Mouse (Mus musculus) retina, postnatal 1 day (tissue): ENCODE measurements around the gene Gm3696.
"Not testable (repeated sequence)": the region's sequence is repeated elsewhere in the genome, so short reads cannot be mapped to it uniquely, and the experiment has no call there.

ENCODE experiments used
- DNase-seq: peaks from one replicate; pipeline ENCODE4 v3.0.0-alpha.2; 2012

The Gm3696 gene

DNA sequence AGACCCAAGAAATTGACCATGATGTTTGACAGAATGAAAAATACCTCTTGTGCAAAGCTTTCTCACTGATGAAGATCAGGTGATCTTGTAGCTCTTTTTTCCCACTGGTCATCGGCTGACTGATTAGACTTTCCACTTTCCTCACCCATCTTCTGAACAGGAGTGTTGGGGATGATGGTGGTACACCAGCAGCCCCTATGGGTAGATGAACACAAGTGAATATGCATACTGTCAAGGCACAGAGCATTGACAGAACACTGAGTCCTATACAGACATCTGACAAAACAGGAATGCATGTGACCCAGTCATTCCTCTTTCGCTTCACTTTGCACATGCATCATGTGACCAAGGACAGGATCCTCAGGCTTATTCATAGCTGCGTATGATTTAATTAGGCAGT lies at the start of gene Gm3696:
Gene Gm3696 (minus strand): TSS at position 101 of the 400 bp plus-strand sequence.
- DNase-seq: not testable (repeated sequence)

DNA sequence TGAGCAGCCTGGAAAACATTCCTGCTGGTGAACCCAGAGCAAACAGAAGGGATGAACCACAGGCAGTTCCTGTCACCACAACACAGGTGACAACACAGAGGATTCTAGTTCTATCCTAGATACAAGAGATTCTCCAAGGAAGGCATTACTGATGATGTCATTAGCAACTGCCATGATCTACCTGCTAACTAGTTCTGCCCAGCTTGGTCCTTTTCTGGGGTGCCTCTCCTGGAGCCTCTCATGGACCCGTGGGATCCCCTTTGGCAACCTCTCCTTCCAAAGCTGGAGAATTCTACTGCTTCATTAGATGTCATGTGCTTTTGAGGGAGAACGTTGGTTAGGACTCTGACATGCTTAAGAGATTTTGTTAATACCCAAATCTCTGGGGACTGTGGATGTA lies 24.9 kb upstream of the Gm3696 start, which contains the start of gene Gm6676:
Gene Gm6676 (minus strand): TSS at position 101 of the 400 bp plus-strand sequence.
- DNase-seq: not testable (repeated sequence)

DNA sequence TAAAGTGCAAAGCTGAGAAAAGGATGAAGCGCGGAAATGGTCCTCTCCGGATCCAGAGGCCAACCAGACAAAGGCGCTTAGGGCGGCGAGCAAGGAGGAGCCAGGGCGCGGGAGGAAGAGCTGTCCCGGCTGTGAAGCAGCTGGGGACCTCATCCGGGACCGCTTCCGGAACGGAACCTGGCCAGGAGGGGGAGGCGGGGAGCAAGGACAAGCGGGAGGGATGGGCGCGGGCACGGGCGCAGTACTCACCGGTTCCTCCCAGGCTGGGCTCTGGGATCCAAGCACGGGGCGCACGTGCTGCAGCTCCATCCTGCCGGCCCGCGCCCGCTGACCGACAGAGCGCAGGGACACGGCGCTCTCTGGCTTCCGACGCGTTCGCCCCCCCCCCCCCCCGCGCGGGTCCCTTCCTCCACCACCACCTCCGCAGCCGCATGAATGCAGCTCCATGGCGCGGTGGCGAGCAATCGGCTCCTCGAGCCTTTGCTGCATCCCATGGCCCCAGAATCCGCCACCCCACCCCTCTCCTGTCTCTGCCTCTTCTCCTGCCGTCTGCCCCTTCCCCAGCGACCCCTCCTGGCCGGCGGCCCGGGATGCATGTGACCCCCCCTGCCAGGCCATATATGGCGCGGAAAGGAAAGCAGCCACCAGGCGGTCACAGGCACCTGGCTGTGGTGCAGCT lies 4.8 kb upstream of the Gm3696 start:
- peak; percentile 54 for DNase-seq

DNA sequence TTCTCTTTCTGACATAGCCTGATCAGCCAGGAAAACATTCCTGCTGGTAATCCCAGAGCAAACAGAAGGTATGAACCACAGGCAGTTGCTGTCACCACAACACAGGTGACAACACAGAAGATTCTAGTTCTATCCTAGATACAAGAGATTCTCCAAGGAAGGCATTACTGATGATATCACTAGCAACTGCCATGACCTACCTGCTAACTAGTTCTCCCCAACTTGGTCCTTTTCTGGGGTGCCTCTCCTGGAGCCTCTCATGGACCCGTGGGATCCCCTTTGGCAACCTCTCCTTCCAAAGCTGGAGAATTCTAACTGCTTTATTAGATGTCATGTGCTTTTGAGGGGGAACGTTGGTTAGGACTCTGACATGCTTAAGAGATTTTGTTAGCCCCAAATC lies 55.6 kb downstream of the Gm3696 start, which contains the start of gene Gm3685:
Gene Gm3685 (minus strand): TSS at position 101 of the 400 bp plus-strand sequence.
- DNase-seq: not testable (repeated sequence)
